Mouse (Mus musculus) forebrain, embryonic 15.5 days (tissue): ENCODE results near the gene Pirb. TPM values are rescaled to one million over a fixed set of nuclear protein-coding genes. Genes with fewer than 3 reads are reported as not detected.

ENCODE experiments used
- ATAC-seq: fragments of 200-750 bp; cut with Nextera tagmentation; replicated peaks from 2 replicates; pipeline ENCODE4 v1.8.0; 2017; ENCODE audit warnings: mild to moderate bottlenecking, moderate TSS enrichment, moderate library complexity
- H3K27ac ChIP-seq: fragments of 300-500 bp; sonication (generic); replicated peaks from 2 replicates; pipeline ENCODE4 v1.5.1; 2015; ENCODE audit warnings: mild to moderate bottlenecking, inconsistent platforms
- H3K27me3 ChIP-seq: fragments of 300-500 bp; sonication (generic); 2 replicates; pipeline ENCODE4 v1.6.1; 2015; ENCODE audit warnings: inconsistent platforms
- H3K36me3 ChIP-seq: fragments of 300-500 bp; sonication (generic); 2 replicates; pipeline ENCODE4 v1.6.1; 2015; ENCODE audit warnings: mild to moderate bottlenecking, inconsistent platforms
- H3K4me1 ChIP-seq: fragments of 300-500 bp; sonication (generic); 2 replicates; pipeline ENCODE4 v1.6.1; 2015; ENCODE audit warnings: inconsistent platforms
- H3K4me2 ChIP-seq: fragments of 300-500 bp; sonication (generic); replicated peaks from 2 replicates; pipeline ENCODE4 v1.6.1; 2015; ENCODE audit warnings: mild to moderate bottlenecking, inconsistent platforms
- H3K4me3 ChIP-seq: fragments of 300-500 bp; sonication (generic); 2 replicates; pipeline ENCODE4 v1.5.1; 2015; ENCODE audit warnings: mild to moderate bottlenecking, inconsistent platforms
- H3K9ac ChIP-seq: fragments of 300-500 bp; sonication (generic); replicated peaks from 2 replicates; pipeline ENCODE4 v1.6.1; 2015; ENCODE audit warnings: mild to moderate bottlenecking, inconsistent platforms
- H3K9me3 ChIP-seq: fragments of 300-500 bp; sonication (generic); 2 replicates; pipeline ENCODE4 v1.6.1; 2016; ENCODE audit warnings: inconsistent platforms
- WGBS: fragments of 180-500 bp; shearing (Covaris S2); methylation state at CpG from one replicate; pipeline ENCODE4 v1.1.7; 2015; ENCODE audit warnings: mixed read lengths; 5-methylcytosine and 5-hydroxymethylcytosine counted together
- polyA plus RNA-seq: library from polyadenylated mRNA; unstranded; fragments of >200 nt; fragmentation: Nextera tagmentation; extraction: Ambion mirVana; gene quantifications from 2 replicates; pipeline ENCODE4 v1.2.1, GENCODE M21; 2015

The Pirb gene
- polyA plus RNA-seq, 1 experiment from 2014 or later: 0.33 TPM

DNA sequence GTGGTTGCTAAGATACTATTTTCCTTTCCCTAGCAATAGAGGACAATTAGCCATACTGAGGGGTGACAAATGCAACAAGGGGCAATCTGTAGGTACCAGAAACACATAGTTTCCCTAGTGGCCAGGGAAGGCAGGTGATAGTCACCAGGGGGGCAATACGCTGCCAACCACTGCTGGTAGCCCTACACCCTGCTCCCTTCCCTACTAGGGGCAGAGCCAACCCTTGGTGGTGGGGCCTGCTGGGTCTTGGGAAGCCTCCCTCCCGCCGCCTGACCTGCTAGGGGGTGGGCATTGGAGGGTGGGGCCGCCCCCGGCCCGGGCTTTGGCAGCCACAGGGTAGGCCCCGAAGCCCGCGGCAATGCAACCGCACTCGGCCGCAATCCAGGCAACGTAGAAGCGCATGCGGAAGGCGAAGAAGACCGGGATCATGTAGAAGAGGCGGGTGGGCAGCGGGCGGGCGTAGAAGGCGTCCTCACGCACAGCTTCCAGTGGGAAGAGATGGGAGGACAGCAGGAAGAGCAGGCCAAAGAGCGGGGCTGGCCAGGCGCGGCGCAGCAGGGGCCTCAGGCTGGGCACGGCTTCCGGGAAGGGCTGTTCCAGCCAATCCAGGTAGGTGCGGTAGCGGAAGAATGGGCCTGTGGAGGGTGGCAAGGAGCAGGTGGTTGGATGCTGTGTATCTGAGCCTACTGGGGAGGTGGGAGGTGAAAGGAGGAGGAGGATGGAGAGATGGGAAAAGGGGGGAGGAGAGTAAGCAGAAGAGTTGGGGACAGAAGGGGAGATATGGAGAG lies 34.6 kb downstream of the Pirb start:
- peaks cover 28% of the 10 kb centered on the region for H3K36me3 ChIP-seq
- WGBS: 83% methylated on average over 31 of the region's 31 CpGs
- H3K9me3 ChIP-seq: no peaks in the 10 kb centered on the region
- no peak overlapping the region for H3K4me3 ChIP-seq
- H3K4me1 ChIP-seq: peaks cover 7% of the 10 kb centered on the region; the same call in 1 of the 2 replicates
- ATAC-seq: peak; percentile 9; the same call in 1 of the 2 replicates
- H3K27ac ChIP-seq: peak overlapping the region; percentile 7; the same call in 1 of the 2 replicates
- no peaks in the 10 kb centered on the region for H3K27me3 ChIP-seq
- H3K4me2 ChIP-seq: no peak overlapping the region
- H3K9ac ChIP-seq: no peak overlapping the region

GRCm38 (mm10) chr7:3684698-3685097 lies 35.5 kb downstream of the Pirb start:
- Histone ChIP-seq H3K9ac (no peak overlapping the region), H3K27me3 (no peaks in the 10 kb centered on the region), H3K36me3 (peaks cover 25% of the 10 kb centered on the region), H3K9me3 (no peaks in the 10 kb centered on the region), H3K4me1 (peaks cover 7% of the 10 kb centered on the region; the same call in 1 of the 2 replicates), H3K27ac (peak overlapping the region; percentile 55), H3K4me3 (no peak overlapping the region), H3K4me2 (no peak overlapping the region)
- WGBS: 74% methylated on average over 8 of the region's 8 CpGs
- ATAC-seq: peak; percentile 17; the same call in 1 of the 2 replicates

DNA sequence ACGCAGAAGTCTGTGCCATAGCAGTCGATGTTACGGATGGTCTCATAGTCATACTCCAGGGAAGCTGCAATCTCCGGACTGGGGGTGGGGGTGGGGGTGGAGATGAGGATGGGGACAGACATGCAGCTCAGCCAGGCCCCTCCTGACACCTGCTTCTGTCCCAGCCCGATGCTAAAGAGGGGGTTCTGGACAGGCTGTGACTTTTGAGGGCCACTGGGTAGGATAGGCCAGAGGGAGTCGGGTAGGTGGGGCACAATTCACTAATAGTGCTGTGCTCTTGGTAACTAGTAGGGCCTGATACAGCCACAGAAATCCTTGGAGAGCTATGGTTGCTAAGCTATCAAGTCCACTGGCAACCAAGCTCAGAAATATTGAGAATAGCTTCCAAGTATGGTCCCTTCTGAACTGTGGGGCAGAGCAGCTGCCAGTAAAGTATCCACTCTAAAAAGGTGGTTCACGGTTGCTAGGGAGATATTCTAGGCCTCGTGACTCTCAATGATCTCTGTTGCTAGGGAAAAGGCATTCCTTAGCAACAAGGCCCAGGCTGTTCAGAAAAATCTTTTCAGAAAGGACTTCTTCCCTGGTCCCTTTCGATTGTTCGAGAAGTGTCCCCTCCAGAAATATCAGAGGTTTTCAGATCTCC lies 36.2 kb downstream of the Pirb start:
- no peaks in the 10 kb centered on the region for H3K9me3 ChIP-seq
- no peak overlapping the region for H3K4me2 ChIP-seq
- ATAC-seq: peak; percentile 63
- no peak overlapping the region for H3K4me3 ChIP-seq
- H3K4me1 ChIP-seq: peaks cover 7% of the 10 kb centered on the region; the same call in 1 of the 2 replicates
- 64% methylated on average over 10 of the region's 10 CpGs for WGBS
- peaks cover 25% of the 10 kb centered on the region for H3K36me3 ChIP-seq
- H3K27me3 ChIP-seq: no peaks in the 10 kb centered on the region
- peak overlapping the region; percentile 59 for H3K27ac ChIP-seq
- H3K9ac ChIP-seq: no peak overlapping the region

GRCm38 (mm10) chr7:3677342-3677741 lies 42.8 kb downstream of the Pirb start, which contains the start of gene Tmc4:
Gene Tmc4, minus strand, starts transcription at chr7:3677553.
- no peak for ATAC-seq
- H3K9me3 ChIP-seq: no peaks in the 10 kb centered on the region
- H3K9ac ChIP-seq: no peak within 1 kb of the TSS
- H3K4me2 ChIP-seq: no peak within 1 kb of the TSS
- H3K4me3 ChIP-seq: no peak within 1 kb of the TSS
- H3K4me1 ChIP-seq: no peaks in the 10 kb centered on the region
- H3K27ac ChIP-seq: no peak within 1 kb of the TSS
- WGBS: 50% methylated on average over 9 of the region's 9 CpGs
- no peaks in the 10 kb centered on the region for H3K27me3 ChIP-seq
- peaks cover 7% of the 10 kb centered on the region; the same call in 1 of the 2 replicates for H3K36me3 ChIP-seq

GRCm38 (mm10) chr7:3676371-3676770 lies 43.8 kb downstream of the Pirb start:
- no peaks in the 10 kb centered on the region for H3K9me3 ChIP-seq
- peaks cover 7% of the 10 kb centered on the region; the same call in 1 of the 2 replicates for H3K36me3 ChIP-seq
- H3K27ac ChIP-seq: no peak overlapping the region
- H3K4me3 ChIP-seq: no peak overlapping the region
- H3K4me2 ChIP-seq: no peak overlapping the region
- H3K9ac ChIP-seq: no peak overlapping the region
- ATAC-seq: no peak
- 89% methylated on average over 12 of the region's 12 CpGs for WGBS
- no peaks in the 10 kb centered on the region for H3K27me3 ChIP-seq
- no peaks in the 10 kb centered on the region for H3K4me1 ChIP-seq

- no peak for ATAC-seq
- no peaks in the 10 kb centered on the region for H3K9me3 ChIP-seq
These were observed 45.0 kb downstream of the Pirb start for GRCm38 (mm10) chr7:3675228-3675548.

DNA sequence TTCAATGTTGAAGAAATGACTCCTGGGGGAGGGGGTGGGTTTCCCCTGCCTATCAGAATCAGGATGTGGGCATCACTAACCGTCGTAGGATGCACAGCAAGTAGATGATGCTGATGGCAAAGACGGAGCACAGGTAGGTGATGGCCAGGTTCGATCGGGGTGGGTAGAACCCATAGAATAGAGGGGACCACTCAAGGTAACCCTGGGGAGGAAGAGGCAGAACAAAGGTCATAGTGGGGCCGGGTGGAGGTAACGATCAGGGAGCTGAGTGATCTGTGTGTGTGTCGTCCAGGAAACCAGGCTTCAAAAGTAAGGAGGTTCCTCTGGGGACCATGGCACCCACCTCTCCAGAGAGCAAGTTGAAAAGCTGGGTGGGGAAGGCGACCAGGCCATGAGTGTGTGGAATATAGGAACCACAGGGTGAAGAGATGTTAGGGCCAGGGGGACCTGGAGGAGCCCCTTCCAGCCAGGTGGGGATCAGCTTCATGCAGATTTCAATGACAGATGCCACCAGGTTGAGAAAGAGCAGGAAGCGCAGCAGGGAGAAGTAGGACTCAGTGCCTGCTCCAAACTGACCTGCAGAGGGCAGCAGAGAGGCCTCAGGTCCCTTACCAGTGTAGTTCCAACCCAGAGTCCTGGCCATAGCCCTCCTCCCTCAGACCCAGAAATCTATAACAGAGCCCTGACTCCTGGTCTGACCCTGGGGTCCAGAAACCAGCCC lies 45.5 kb downstream of the Pirb start:
- no peaks in the 10 kb centered on the region for H3K27me3 ChIP-seq
- WGBS: 74% methylated on average over 10 of the region's 10 CpGs
- H3K9me3 ChIP-seq: no peaks in the 10 kb centered on the region

More at GRCm38 (mm10) chr7:3675228-3675548, 45.0 kb downstream of the Pirb start:
- no peaks in the 10 kb centered on the region for H3K27me3 ChIP-seq
- H3K36me3 ChIP-seq: peaks cover 7% of the 10 kb centered on the region; the same call in 1 of the 2 replicates
- H3K27ac ChIP-seq: no peak overlapping the region
- no peaks in the 10 kb centered on the region for H3K4me1 ChIP-seq
- H3K9ac ChIP-seq: no peak overlapping the region
- H3K4me2 ChIP-seq: no peak overlapping the region
- WGBS: 80% methylated on average over 3 of the region's 3 CpGs
- H3K4me3 ChIP-seq: no peak overlapping the region

GRCm38 (mm10) chr7:3666921-3667391 lies 53.2 kb downstream of the Pirb start:
- no peak overlapping the region for H3K9ac ChIP-seq
- H3K27ac ChIP-seq: no peak overlapping the region
- H3K9me3 ChIP-seq: no peaks in the 10 kb centered on the region
- H3K4me3 ChIP-seq: no peak overlapping the region
- H3K4me1 ChIP-seq: peaks cover 19% of the 10 kb centered on the region
- ATAC-seq: no peak
- H3K27me3 ChIP-seq: no peaks in the 10 kb centered on the region
- H3K4me2 ChIP-seq: no peak overlapping the region
- WGBS: 18% methylated on average over 14 of the region's 14 CpGs
- H3K36me3 ChIP-seq: peaks cover 11% of the 10 kb centered on the region

More for the DNA sequence above, 45.5 kb downstream of the Pirb start:
- ATAC-seq: peak; percentile 93
- H3K4me2 ChIP-seq: no peak overlapping the region
- H3K4me3 ChIP-seq: no peak overlapping the region
- no peaks in the 10 kb centered on the region for H3K4me1 ChIP-seq
- H3K27ac ChIP-seq: no peak overlapping the region
- H3K9ac ChIP-seq: no peak overlapping the region
- H3K36me3 ChIP-seq: peaks cover 7% of the 10 kb centered on the region; the same call in 1 of the 2 replicates

- Histone ChIP-seq H3K36me3 (peaks cover 24% of the 10 kb centered on the region), H3K27me3 (no peaks in the 10 kb centered on the region), H3K27ac (peak within 1 kb of the TSS; percentile 76), H3K4me1 (peaks cover 19% of the 10 kb centered on the region), H3K4me2 (peak within 1 kb of the TSS; percentile 68), H3K9ac (peak within 1 kb of the TSS; percentile 56), H3K9me3 (no peaks in the 10 kb centered on the region), H3K4me3 (peak within 1 kb of the TSS; percentile 67)
- ATAC-seq: peak; percentile 98
- WGBS: 4% methylated on average over 45 of the region's 45 CpGs
These were observed 54.7 kb downstream of the Pirb start, which contains the start of gene Leng1 for GRCm38 (mm10) chr7:3665215-3666114. Gene Leng1, minus strand, starts transcription at chr7:3665840.

DNA sequence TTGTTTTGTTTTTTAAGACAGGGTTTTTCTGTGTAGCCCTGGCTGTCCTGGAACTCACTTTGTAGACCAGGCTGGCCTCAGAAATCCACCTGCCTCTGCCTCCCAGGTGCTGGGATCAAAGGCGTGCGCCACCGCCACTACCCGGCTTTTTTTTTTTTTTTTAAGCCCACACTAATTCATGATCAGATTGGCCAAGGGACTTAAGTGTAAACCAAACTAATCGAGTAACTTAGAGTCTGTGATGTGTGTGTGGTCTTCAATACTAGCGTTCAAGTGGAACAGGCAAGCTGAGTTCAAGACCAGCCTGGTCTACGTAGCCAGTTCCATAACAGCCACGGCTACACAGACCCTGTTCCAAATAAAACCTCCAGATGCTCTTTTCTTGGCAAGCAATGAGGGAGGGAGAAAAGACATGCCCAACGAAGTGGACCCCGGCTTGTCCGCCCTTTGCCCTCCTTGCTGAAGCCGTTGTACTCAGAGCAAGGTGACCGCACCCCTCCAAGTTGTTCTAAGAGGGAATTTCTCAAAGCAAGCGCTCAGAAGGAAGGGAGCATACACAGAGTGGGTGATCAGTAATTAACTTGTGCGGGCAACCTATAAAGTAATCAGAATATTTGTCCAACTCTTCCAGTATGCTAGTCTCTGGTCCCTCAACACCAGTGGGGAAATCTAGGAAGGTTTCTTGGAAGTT lies 55.5 kb downstream of the Pirb start:
- peak overlapping the region; percentile 56 for H3K9ac ChIP-seq
- 27% methylated on average over 15 of the region's 15 CpGs for WGBS
- peak overlapping the region; percentile 76 for H3K27ac ChIP-seq
- H3K4me3 ChIP-seq: peak overlapping the region; percentile 67
- ATAC-seq: peak; percentile 25
- H3K9me3 ChIP-seq: no peaks in the 10 kb centered on the region
- peaks cover 32% of the 10 kb centered on the region for H3K36me3 ChIP-seq
- no peaks in the 10 kb centered on the region for H3K27me3 ChIP-seq
- peak overlapping the region; percentile 68 for H3K4me2 ChIP-seq
- peaks cover 19% of the 10 kb centered on the region for H3K4me1 ChIP-seq
